In the genomic region with DNA sequence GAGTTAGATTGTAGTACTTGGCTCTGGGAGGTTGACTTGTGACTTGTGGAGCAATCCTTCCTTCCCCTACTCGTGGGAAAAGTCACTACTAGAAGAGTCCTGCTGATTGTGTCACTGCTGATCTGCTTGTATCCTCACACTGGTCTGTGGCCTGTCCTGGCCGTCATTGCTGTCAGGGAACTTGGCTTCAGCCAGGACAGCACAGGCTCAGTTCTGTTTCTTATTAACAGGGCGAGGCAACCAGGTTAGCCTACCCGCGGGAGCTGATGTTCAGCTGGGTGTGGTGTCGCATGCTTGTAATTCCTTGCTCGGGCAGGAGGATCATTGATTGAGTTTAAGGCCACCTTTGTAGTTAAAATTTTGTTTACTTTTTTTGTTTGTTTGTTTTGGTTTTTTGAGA, we compare ENCODE assay signal across 22 mouse cellular contexts. TPM values are rescaled to one million over a fixed set of nuclear protein-coding genes. Genes with fewer than 3 reads are reported as not detected.
DNase-seq lines count a peak whose midpoint lies in the region; ATAC-seq and TF ChIP-seq lines count a peak whose summit lies in the region.
"Had no signal": no experiment of that assay in that cellular context is flagged by ENCODE, and none has a peak within 500 bp of the region (broad histone marks: within the 10 kb centered on the region; RNA-seq: fewer than 3 reads in every experiment).

No protein-coding gene starts in this region.

- no peak overlapping the region for H3K9ac ChIP-seq in lung, postnatal 0 days (replicated peaks; ENCODE audit: low read depth)
- no peak overlapping the region for H3K9ac ChIP-seq in midbrain, embryonic 13.5 days (replicated peaks)
- H3K9ac ChIP-seq: heart, embryonic 13.5 days; liver, embryonic 15.5 days; neural tube, embryonic 13.5 days had no signal

- no peaks in the 10 kb centered on the region for H3K27me3 ChIP-seq in lung, postnatal 0 days (replicated peaks; ENCODE audit: insufficient read depth, low read length)
- no peaks in the 10 kb centered on the region for H3K27me3 ChIP-seq in midbrain, embryonic 13.5 days
- H3K27me3 ChIP-seq: heart, embryonic 13.5 days; liver, embryonic 15.5 days; neural tube, embryonic 13.5 days had no signal

- no peaks in the 10 kb centered on the region for H3K9me3 ChIP-seq in lung, postnatal 0 days (ENCODE audit: low read length)
- H3K9me3 ChIP-seq in midbrain, embryonic 13.5 days, result no peaks in the 10 kb centered on the region
- H3K9me3 ChIP-seq: heart, embryonic 13.5 days; liver, embryonic 15.5 days; neural tube, embryonic 13.5 days had no signal

- peaks cover 40% of the 10 kb centered on the region for H3K36me3 ChIP-seq in lung, postnatal 0 days (ENCODE audit: insufficient read depth, low read length)
- peaks cover 95% of the 10 kb centered on the region for H3K36me3 ChIP-seq in midbrain, embryonic 13.5 days

- 50% methylated on average over 7 of the region's 7 CpGs for WGBS in lung, postnatal 0 days
- WGBS in lung, adult 2 months, result 58% methylated on average over 7 of the region's 7 CpGs
- 89% methylated on average over 7 of the region's 7 CpGs for WGBS in midbrain, embryonic 13.5 days

- no peak for ATAC-seq in lung, postnatal 0 days
- no peak for ATAC-seq in midbrain, embryonic 13.5 days
- ATAC-seq: CD4-positive, CD25-positive, alpha-beta regulatory T cell, adult 4 months; hindbrain, postnatal 0 days had no signal

- no peak overlapping the region for H3K4me2 ChIP-seq in lung, postnatal 0 days (replicated peaks; ENCODE audit: low read depth, low read length)
- H3K4me2 ChIP-seq in midbrain, embryonic 13.5 days (replicated peaks), result no peak overlapping the region
- H3K4me2 ChIP-seq: heart, embryonic 13.5 days; liver, embryonic 15.5 days; neural tube, embryonic 13.5 days had no signal

- no peak for TF ChIP-seq EP300 in lung, postnatal 0 days (IDR thresholded peaks at IDR 0.05)

- H3K27ac ChIP-seq in lung, postnatal 0 days (ENCODE audit: low read length), result peak overlapping the region; percentile 1; the same call in 1 of the 2 replicates
- no peak overlapping the region for H3K27ac ChIP-seq in midbrain, embryonic 13.5 days
- H3K27ac ChIP-seq: heart, embryonic 13.5 days; hindbrain, postnatal 0 days; liver, embryonic 15.5 days; neural tube, embryonic 13.5 days; stomach, postnatal 0 days had no signal

- no peak overlapping the region for H3K4me3 ChIP-seq in lung, postnatal 0 days (ENCODE audit: low read depth, low read length)
- no peak overlapping the region for H3K4me3 ChIP-seq in lung, adult 2 months (replicated peaks; ENCODE audit: extremely low read depth, low read depth, low read length)
- no peak overlapping the region for H3K4me3 ChIP-seq in midbrain, embryonic 13.5 days (replicated peaks)
- H3K4me3 ChIP-seq: heart, embryonic 13.5 days; liver, embryonic 15.5 days; neural tube, embryonic 13.5 days had no signal

- no peak for TF ChIP-seq POLR2A in lung, adult 2 months (IDR thresholded peaks at IDR 0.05; ENCODE audit: borderline replicate concordance, extremely low read depth, low read depth, low read length)

- peak; percentile 19 for DNase-seq in lung, postnatal 0 days (ENCODE audit: low spot score)
- DNase-seq in lung, adult 2 months, result no peak
- DNase-seq in ZHBTc4 (ENCODE audit: low read depth, low spot score), result peak; percentile 81
- peak; percentile 43 for DNase-seq in kidney, postnatal 10 days
- no peak for DNase-seq in thymus, postnatal 14 days
- no peak for DNase-seq in layer of hippocampus, adult 9-11 months
- DNase-seq: cerebellum, adult 2 months; cerebellum, postnatal 36 days; heart, adult 11 months; lung, postnatal 14 days; midbrain, embryonic 14.5 days; right cerebral cortex, adult 18-20 months had no signal

- no peak for TF ChIP-seq CTCF in lung, postnatal 0 days (IDR thresholded peaks at IDR 0.05)
- no peak for TF ChIP-seq CTCF in lung, adult 2 months (IDR thresholded peaks at IDR 0.05; ENCODE audit: insufficient read depth, low read length)

- no peaks in the 10 kb centered on the region for H3K4me1 ChIP-seq in lung, postnatal 0 days (ENCODE audit: insufficient read depth, low read depth, low read length)
- H3K4me1 ChIP-seq in lung, adult 2 months (ENCODE audit: control insufficient read depth, insufficient read depth, low read length), result no peaks in the 10 kb centered on the region
- H3K4me1 ChIP-seq in midbrain, embryonic 13.5 days (replicated peaks), result no peaks in the 10 kb centered on the region
- H3K4me1 ChIP-seq: heart, embryonic 13.5 days; liver, embryonic 15.5 days; neural tube, embryonic 13.5 days had no signal

RNA-seq across cellular contexts. Expression of gene 1700102P08Rik, which starts 7.6 kb away (rescaled TPM):
- 0.35 and 0.49 TPM in 2 replicates for polyA plus RNA-seq in lung, postnatal 0 days (2015; fragmentation: Nextera tagmentation; extraction: Ambion mirVana)
- 0.58 and 0.66 TPM in 2 replicates for polyA plus RNA-seq in lung, adult 2 months (2012; rRNA removed)
- 2.1 and 2.2 TPM in 2 replicates for polyA plus RNA-seq in midbrain, embryonic 13.5 days (2015; fragmentation: Nextera tagmentation; extraction: Ambion mirVana)

RNA-seq across cellular contexts. Expression of gene Usp4, which starts 37.4 kb away (rescaled TPM):
- polyA plus RNA-seq in lung, postnatal 0 days (2015; fragmentation: Nextera tagmentation; extraction: Ambion mirVana), result 61.4 and 66.4 TPM in 2 replicates
- 59.4 and 75.6 TPM in 2 replicates for polyA plus RNA-seq in lung, adult 2 months (2012; rRNA removed)
- 143 and 146 TPM in 2 replicates for polyA plus RNA-seq in midbrain, embryonic 13.5 days (2015; fragmentation: Nextera tagmentation; extraction: Ambion mirVana)

RNA-seq across cellular contexts. Expression of gene Ccdc36, which starts 43.3 kb away (rescaled TPM):
- 0.31 and 0.56 TPM in 2 replicates for polyA plus RNA-seq in lung, postnatal 0 days (2015; fragmentation: Nextera tagmentation; extraction: Ambion mirVana)
- not detected in 2 replicates for polyA plus RNA-seq in lung, adult 2 months (2012; rRNA removed)
- polyA plus RNA-seq in midbrain, embryonic 13.5 days (2015; fragmentation: Nextera tagmentation; extraction: Ambion mirVana), result 1.3 and 1.7 TPM in 2 replicates

RNA-seq across cellular contexts. Expression of gene Gpx1, which starts 46.3 kb away (rescaled TPM):
- polyA plus RNA-seq in lung, postnatal 0 days (2015; fragmentation: Nextera tagmentation; extraction: Ambion mirVana), result 1,509 and 1,541 TPM in 2 replicates
- 1,012 and 1,202 TPM in 2 replicates for polyA plus RNA-seq in lung, adult 2 months (2012; rRNA removed)
- polyA plus RNA-seq in midbrain, embryonic 13.5 days (2015; fragmentation: Nextera tagmentation; extraction: Ambion mirVana), result 474 and 511 TPM in 2 replicates

RNA-seq across cellular contexts. Expression of gene BC048562, which starts 51.3 kb away (rescaled TPM):
- not detected in 2 replicates for polyA plus RNA-seq in lung, postnatal 0 days (2015; fragmentation: Nextera tagmentation; extraction: Ambion mirVana)
- polyA plus RNA-seq in lung, adult 2 months (2012; rRNA removed), result not detected in 2 replicates
- not detected in 2 replicates for polyA plus RNA-seq in midbrain, embryonic 13.5 days (2015; fragmentation: Nextera tagmentation; extraction: Ambion mirVana)
- polyA plus RNA-seq: CD4-positive, CD25-positive, alpha-beta regulatory T cell, adult 4 months; cerebellum, adult 2 months; forebrain, embryonic 11.5 days; heart, embryonic 13.5 days; hindbrain, postnatal 0 days; limb, embryonic 14.5 days; liver, embryonic 15.5 days; midbrain, embryonic 14.5 days; neural tube, embryonic 13.5 days; stomach, postnatal 0 days; thymus, postnatal 0 days had no signal

Comparison
In these comparisons a context has a peak if more than half of its experiments do, and no peak if none do; other contexts are left out.
1. DNase-seq: peak in lung, postnatal 0 days (single experiment), ZHBTc4 (single experiment) and kidney, postnatal 10 days (single experiment); none in lung, adult 2 months (single experiment), thymus, postnatal 14 days (single experiment) and layer of hippocampus, adult 9-11 months (single experiment).